Mouse (Mus musculus) frontal cortex, adult 2 months (tissue): ENCODE data around the gene Dzip1. TPM values are rescaled to one million over a fixed set of nuclear protein-coding genes. Genes with fewer than 3 reads are reported as not detected.

Source experiments
- DNase-seq, 2 experiments: peaks; one replicate each; pipeline ENCODE4 v3.0.0; 2022; ENCODE audit warnings: low spot score in 1 of 2; ENCODE audit errors: extremely low spot score in 1 of 2
- polyA plus RNA-seq: library from polyadenylated mRNA; depleted of rRNA; stranded (reverse); fragments of >200 nt; gene quantifications from 2 replicates; pipeline ENCODE4 v1.2.3, GENCODE M21; 2012; rRNA removed

The Dzip1 gene
- polyA plus RNA-seq = 112 and 121 TPM in 2 replicates

- peak; percentile 63 to 86 for DNase-seq
These were observed at the start of gene Dzip1 for GRCm38 (mm10) chr14:118924673-118925615. Dzip1 (minus strand) TSS chr14:118925460.

GRCm38 (mm10) chr14:118972268-118972667 lies 47.0 kb upstream of the Dzip1 start:
- DNase-seq = no peak

- no peak for DNase-seq
These were observed 42.4 kb upstream of the Dzip1 start for GRCm38 (mm10) chr14:118967646-118968045.

DNA sequence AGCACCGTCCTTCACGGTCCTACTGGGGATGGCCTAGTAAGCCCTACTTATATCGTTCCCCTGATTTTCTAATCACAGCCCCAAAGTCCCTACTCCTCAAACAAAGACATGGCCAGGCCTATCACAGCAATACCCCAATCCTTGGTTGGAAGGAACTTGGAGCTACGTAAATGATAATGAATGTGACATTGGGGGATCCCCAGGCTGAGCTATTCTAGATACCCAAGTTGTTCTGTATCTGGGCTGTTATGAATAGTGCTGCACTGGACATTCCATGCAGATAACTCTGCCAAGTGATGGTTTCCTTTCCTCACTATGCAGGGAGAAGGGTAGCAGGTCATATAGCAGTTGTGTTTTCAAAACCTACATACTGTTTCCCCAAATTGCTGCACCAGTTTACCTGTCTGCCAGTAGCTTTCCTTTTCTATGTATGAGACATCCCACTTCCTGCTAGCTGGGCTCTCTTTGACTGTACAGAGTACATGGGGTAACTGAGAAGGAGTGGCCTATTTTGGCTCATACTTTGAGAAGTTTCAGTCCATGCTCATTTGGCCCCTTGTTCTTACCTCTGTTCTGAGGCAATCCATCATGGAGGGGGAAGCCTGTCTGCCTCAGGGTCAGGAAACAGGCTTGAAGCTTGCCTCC lies 40.2 kb upstream of the Dzip1 start:
- DNase-seq = no peak

DNA sequence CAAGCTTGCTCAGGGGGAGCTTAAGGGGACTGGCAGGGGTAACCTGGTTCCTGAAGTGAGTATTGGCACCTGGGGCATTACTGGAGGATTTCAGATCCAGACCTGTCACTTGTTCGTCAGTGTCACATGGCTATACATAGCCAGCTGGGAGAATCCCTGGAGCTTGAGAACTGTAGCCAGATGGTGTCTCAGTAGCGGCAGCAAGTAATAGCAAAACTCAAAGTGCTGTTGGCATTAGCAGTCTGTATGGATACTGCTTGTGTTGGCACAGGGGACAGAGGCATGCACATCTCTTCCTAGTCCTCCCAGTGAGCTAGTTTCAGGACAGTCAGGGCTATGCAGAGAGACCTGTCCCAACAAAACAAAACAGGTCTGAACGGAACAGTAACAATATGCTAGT lies 32.8 kb upstream of the Dzip1 start:
- DNase-seq = no peak

DNA sequence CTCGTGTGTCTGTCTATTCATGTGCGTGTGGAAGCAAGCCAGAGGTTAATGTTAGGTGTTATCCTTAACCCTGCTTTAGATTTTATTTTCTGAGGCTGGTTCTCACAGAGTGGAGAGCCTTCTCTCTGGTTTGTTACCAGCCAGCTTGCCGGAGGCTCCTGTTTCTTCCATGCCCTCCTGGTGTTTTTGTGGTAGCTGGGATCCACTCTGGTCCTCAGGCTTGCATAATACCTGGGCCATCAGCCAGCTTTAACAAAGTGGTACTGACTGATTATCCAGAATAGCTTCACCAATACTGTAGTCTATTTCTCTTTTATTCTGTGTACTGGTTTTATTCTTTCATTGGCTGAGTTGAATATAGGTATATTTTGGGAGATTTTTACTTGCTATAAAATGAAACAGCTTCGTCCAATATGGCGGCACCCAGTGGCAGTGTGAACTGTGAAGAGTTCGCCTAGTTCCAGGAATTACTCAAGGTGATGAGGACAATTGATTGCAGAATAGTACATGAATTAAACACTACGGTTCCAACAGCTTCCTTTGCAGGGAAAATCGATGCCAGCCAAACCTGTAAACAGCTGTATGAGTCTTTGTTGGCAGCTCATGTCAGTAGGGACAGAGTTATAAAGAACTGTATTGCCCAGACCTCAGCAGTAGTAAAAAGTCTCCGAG lies 26.8 kb upstream of the Dzip1 start:
- DNase-seq = no peak

GRCm38 (mm10) chr14:118948841-118949240 lies 23.6 kb upstream of the Dzip1 start:
- no peak for DNase-seq

DNA sequence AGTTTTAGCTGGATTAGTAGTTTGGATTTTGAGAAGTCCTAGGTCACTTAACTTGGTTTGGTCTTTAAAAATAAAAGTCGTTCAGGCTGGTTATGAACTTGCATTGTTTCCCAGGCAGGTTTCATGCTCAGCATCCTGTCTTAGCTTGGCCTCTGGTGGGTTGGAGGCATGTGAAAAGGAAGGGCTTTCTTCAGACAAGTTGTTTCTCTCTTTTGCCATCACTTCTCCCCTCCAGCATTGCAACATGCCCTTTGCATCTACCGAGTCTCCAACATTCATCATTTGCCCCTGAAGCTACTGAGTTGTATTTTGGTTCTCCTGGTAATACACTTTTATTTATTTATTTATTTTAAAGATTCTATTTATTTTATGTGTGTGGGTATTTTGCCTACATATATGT lies 19.4 kb upstream of the Dzip1 start:
- DNase-seq = no peak

- DNase-seq = no peak
These were observed 16.8 kb upstream of the Dzip1 start for GRCm38 (mm10) chr14:118942076-118942475.

- no peak for DNase-seq
These were observed 15.7 kb upstream of the Dzip1 start for GRCm38 (mm10) chr14:118940796-118941495.

GRCm38 (mm10) chr14:118938551-118938950 lies 13.3 kb upstream of the Dzip1 start:
- no peak for DNase-seq

DNA sequence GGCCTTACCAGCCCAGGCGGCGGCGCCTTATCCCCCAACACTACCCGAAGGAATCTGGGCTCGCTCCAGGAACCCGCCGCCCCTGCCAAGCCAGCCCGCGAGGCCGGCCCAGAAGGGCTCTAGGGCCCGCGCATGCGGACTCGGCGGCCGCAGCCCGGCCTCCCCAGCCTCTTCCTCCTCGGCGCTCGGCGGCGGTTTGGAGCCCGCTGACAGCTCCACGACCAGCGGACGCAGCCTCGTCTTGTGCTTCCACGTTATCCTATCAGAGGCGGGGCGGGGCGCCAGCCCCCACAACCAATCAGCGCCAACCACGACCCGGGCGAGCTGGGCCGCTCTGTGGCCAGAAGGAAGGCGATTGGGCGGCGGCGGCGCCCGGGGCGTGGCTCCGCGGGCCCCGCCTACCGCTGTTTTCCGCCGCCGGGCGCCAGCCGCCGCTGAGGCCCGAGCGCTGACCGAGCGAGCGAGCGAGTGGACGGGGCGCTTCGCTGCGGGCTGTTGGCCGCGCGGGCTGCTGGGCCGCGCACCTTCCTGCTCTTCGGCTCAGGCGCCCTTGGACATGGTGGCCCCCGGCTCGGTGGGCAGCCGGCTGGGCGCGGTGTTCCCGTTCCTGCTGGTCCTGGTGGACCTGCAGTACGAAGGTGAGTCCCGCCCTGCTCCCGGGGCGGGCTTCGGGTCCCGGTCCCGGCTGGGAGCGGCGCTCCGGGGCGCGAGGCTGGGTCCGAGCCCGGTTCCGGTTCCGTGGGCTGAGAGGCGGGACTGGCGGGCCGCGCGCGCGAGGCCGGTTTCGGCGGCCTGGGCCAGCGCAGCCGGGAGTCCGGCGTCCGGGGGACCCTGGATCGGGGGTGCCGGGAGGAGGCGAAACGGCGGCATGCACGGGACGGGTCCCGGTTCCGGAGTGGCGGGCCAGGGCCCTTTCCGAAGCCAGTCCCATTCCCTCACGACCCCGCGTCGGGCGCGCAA lies 12.6 kb upstream of the Dzip1 start, which contains the start of gene Dnajc3:
Gene Dnajc3 (plus strand): TSS at position 444 of the 960 bp plus-strand sequence.
- peak; percentile 99 to 100 for DNase-seq

DNA sequence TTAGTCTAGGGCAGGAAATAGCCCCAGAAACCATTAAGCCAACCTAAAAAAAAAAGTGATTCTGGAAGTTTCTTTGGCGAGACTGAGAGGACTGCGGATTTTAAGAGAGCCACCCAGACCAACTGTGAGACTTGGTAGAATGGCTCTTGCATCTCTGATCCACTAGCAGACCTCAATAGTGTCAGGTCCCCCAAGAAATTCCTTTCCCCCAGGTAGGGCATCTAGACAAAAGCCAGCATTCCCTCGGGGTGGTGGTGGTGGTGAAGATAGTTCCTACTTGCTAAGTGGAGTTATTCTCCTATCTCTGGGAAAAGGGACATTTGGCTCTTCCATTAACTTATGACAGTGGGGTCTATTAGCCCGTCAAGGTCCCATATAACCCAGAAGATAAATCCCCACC lies 11.7 kb upstream of the Dzip1 start:
- DNase-seq = no peak

- no peak for DNase-seq
These were observed 11.0 kb upstream of the Dzip1 start for GRCm38 (mm10) chr14:118936236-118936635.

- no peak for DNase-seq
These were observed 9.4 kb upstream of the Dzip1 start for GRCm38 (mm10) chr14:118934686-118935085.

DNA sequence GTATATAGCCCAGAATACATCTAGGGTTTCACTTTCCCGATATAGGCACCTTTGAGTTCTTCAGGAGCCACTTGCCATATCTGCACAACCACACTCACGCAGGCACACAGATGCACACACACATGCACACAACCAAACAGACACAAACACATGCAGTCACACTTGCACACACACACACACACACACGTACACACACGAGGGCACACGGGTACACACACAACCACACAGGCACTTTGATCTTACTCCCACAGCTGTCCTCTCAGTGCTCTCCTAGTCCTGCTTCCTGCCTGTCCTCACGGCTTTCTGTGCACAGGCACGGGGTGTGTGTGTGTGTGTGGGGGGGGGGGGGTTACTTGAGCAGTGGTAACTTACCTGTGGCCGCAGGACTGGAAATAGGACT lies 7.7 kb upstream of the Dzip1 start:
- DNase-seq = no peak

- DNase-seq = no peak
These were observed 5.9 kb upstream of the Dzip1 start for GRCm38 (mm10) chr14:118931181-118931580.

DNA sequence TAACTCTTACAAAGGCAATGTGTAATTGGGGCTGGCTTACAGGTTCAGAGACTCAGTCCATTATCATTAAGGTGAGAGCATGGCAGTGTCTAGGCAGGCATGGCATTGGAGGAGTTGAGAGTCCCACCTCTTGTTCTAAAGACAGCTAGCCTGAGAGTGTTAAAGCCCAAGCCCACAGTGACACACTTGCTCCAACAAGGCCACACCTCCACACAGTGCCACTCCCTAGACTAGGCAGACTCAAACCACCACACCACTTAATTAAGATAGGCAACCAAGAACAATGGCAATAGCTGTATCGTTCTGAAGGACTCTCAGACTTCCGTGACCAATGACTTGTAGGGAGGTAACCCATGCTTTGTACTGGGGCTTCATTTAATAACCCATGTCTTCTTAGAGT lies 5.5 kb upstream of the Dzip1 start:
- no peak for DNase-seq

- no peak for DNase-seq
These were observed 4.5 kb upstream of the Dzip1 start for GRCm38 (mm10) chr14:118929779-118930178.
